Mouse (Mus musculus) left cerebral cortex, adult 8-10 months (tissue): Measurements from ENCODE around the gene Pbx3. TPM values are rescaled to one million over a fixed set of nuclear protein-coding genes. Genes with fewer than 3 reads are reported as not detected.

Experiments
- DNase-seq, 2 experiments: peaks; one replicate each; pipeline ENCODE4 v3.0.0; 2022; ENCODE audit warnings: low spot score in 2 of 2
- total RNA-seq, 4 experiments: library from RNA; stranded (reverse); gene quantifications; 2 replicates each; pipeline ENCODE4 v1.2.4; 2022

Pbx3 gene
- total RNA-seq, 4 experiments from 2014 or later, result 24.9 to 32.9 (median 25.4) TPM

DNA sequence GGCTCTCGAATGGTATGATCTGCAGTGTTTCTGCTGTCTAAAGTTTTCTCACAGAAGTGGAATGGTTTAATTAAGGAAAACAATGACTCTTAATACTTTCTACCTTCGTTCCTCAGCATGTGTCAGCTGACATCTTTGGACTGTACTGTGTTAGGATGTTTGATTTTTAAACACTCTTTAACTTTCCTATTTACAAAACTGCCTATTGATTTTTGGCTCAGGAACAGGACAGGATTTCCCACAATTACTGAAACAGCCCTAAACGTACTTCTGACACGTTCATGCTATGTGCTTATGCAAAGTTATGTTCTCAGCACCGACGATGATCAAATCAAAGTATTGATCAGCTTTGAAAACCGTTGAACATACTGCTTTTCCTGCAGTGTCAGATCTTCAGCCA, 224.7 kb downstream of the Pbx3 start:
- no peak for DNase-seq

DNA sequence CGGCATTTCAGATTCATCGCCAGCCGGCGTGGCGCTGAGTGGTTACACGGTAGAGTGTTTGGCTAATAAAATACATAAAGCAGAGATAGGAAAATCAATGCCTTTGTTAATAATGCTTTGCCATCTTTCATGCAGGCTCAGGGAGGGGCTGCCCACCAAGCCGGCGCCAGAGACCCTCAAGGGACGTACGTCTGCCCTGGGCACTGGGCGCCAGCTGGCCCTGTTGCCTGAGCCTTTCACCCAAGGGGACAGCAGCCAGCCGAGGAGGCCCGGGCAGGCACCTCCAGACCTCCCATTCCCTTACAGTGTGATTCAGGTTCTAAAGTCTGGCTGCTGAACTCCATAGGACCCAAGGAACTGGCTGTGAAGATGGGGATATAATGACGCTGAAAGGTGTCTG, 225.5 kb downstream of the Pbx3 start:
- no peak for DNase-seq

DNA sequence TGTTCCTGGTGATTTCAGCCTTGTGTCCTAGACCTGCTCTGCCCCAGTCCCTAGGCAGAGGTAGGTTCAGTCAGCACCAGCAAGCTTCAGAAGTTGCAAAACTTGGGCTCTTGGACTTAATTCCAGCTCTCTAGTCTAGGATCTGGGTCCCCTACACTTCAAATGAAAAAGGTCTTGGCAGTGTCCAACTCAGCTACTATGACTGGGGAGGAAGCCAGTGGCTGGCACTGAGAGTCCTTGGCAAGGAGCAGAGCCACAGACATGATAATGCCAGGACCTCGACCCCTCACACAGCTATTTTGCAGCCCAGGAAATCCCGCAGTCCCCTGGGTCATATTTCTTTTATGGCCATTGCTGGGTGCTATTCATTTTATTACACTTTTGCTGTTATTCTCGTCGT, 225.9 kb downstream of the Pbx3 start:
- DNase-seq, result no peak

DNA sequence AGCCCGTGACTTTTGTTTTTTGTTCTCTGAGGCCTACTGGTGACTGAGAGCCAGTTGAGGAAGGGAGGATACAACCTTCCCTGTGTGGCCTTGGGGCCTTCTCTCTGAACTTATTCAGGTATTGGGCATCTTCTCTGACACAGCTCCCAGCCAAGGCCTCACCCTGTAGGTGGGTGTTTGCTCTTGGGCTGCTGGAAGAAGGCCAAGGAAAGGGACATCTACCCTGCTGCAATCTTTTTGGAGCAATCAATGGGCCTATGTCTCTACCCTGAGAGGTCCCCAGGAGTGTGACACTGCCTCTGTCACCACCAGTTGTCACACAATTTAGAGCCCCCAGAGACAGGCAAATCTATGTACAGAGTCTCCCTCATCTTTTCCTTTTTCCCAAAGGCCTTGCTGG, 226.5 kb downstream of the Pbx3 start:
- no peak for DNase-seq

DNA sequence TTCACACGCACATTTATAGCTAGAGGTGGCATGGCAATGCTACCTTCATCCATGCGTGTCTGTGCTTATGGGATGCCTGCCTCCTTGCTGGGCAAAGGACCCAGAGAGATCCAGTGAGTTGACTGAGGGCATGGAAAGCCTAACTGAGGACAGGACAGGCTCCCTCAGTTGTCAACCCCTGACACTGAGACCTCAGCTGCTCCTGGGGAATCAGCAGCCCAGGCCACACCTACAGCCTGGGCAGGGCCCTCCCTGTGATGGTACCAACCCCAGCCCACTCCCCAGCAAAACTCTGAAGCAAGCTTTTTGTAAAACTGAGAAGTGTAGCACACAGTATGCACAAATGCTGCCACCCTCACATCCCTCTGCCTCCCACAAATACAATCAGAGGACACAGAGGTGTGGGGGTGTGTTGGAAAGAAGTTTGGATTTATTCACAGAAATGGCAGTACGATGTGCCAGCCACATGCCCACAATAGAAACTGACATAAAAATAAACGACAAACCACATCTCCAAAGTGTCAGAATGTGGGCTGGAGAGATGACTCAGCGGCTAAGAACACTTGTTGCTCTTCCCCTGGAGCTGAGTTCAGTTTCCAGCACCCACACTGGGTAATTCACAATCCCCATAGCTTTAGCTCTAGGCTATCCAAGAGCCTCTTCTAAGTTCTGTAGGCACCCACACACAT, 233.3 kb downstream of the Pbx3 start:
- peak; percentile 17 to 82 for DNase-seq

DNA sequence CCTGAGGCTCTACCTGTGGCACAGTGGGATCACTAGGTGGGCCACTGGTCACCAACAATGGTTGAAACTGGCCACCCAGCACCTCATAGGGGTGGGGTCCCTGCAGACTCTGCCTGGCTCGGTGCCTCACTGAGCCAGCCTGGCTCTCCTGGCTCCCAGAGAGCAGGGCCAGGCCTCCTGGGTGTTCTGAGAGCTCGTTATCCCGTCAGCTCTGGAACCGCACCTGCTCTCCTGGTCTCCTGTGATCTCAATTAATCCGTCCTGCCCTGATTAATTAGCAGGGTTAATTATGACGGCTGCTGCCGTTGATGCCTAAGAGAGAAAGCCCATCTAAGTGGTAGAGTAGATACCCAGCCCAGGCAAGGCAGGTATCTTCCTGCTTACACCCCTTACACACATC, 237.6 kb downstream of the Pbx3 start:
- no peak for DNase-seq

DNA sequence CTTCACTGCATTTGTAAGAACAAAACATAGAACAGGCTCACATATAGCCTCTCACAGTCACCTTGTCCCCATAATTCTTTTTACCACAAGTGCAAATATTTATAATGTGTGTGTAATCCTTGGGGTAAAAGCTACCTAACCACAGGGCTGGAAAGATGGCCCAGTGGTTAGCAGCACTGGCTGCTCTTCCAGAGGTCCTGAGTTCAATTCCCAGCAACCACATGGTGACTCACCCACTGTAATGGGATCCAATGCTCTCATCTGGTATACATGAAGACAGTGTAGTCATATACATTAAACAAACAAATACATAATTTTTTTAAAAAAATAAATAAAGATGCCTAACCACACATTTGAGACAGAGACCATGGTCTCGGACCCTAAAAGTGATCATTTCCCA, 240.2 kb downstream of the Pbx3 start:
- DNase-seq, result no peak

DNA sequence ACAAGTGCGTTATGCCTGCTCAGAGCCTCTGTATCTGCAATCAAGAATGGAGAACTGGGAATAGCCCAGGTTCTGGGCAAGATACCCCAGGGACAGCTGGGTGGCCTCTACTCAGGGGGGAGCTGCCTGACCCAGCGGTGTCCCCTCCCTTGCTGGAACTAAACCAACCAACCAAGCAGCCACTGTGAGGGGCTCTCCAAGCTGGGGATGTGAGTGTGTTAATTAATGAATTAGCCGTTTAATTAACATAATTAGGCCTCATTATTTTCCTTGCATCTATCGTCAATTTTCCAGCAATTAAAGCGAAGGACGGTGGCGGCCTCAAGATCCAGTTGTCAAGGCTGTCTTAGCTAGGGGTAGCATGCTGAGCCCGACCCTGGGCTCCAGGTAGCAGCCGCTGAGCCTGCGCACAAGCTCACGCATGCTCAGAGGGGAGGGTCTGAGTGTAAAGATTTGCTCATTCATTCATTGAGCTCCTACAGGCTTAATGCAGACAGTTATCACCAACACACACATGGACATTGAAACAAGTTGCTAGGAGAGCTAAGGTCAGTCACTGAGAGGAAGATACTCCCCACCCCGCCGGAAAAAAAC, 243.2 kb downstream of the Pbx3 start:
- no peak for DNase-seq

DNA sequence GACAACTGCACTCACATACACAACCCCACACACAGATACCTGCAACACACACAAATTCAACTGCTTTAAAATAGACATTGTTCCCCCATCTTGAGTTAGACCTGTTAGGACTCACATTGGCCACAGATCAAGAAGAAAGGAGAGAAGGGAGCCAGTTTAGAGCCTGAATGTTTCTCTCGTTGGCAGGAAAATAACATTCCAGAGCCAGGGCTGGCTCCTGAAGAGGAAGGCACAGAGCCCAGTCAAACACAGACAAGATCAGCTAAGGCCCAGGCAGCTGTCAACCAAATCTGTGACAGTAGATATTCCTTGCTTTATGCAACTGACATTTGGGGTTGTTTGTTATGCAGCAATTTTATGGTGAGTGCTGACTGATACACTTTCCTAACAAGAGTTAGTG, 245.1 kb downstream of the Pbx3 start:
- no peak for DNase-seq

DNA sequence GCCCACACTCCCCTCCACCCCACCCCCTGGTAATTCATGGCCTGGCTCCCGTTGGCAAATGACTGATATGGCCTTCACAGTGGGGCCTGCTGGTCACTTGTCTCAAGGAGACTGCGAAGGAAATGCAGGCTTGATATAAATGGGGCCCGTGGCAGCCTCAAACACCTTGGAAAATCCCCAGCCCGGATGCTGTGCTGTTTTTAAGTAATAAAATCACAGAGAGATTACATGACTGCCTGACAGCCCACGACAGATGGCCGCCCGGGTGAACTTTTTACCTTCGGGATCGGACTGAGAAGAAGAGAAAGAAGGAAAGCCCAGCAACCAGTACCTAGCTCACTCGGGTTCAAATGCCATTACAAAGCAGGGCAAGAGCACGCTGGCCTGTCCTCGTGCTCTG, 249.0 kb downstream of the Pbx3 start:
- DNase-seq, result no peak

Other genes with a start within 250 kb of the Pbx3 start
- gene Mapkap1, start 33.6 kb upstream of the Pbx3 start, total RNA-seq, result 10 to 100 TPM; 59.0 to 77.0 (median 70.6) TPM